12 mouse cellular contexts compared by ENCODE assay signal in genomic region chr5:36562791-36563445, GRCm38 (mm10). TPM values are rescaled to one million over a fixed set of nuclear protein-coding genes. Genes with fewer than 3 reads are reported as not detected.
A peak's percentile ranks its signal among the peaks of the same experiment; 100 is the strongest.
DNase-seq lines count a peak whose midpoint lies in the region; ATAC-seq and TF ChIP-seq lines count a peak whose summit lies in the region.
"Had no signal": no experiment of that assay in that cellular context is flagged by ENCODE, and none has a peak within 500 bp of the region (broad histone marks: within the 10 kb centered on the region; RNA-seq: fewer than 3 reads in every experiment).

No protein-coding gene starts in this region.

- no peaks in the 10 kb centered on the region for H3K27me3 ChIP-seq in liver, embryonic 12.5 days (replicated peaks)
- no peaks in the 10 kb centered on the region for H3K27me3 ChIP-seq in small intestine, adult 2 months (ENCODE audit: control insufficient read depth, insufficient read depth, low read length)
- no peaks in the 10 kb centered on the region for H3K27me3 ChIP-seq in hindbrain, embryonic 12.5 days
- H3K27me3 ChIP-seq: embryonic facial prominence, embryonic 15.5 days had no signal

- H3K4me2 ChIP-seq in liver, embryonic 12.5 days, result no peak overlapping the region; the same call in 1 of the 2 replicates
- no peak overlapping the region for H3K4me2 ChIP-seq in hindbrain, embryonic 12.5 days (replicated peaks)
- H3K4me2 ChIP-seq: embryonic facial prominence, embryonic 15.5 days; lung, embryonic 14.5 days had no signal

- peak; percentile 16; the same call in 1 of the 2 replicates for ATAC-seq in liver, embryonic 12.5 days
- no peak for ATAC-seq in hindbrain, embryonic 12.5 days (ENCODE audit: low FRiP score)

- H3K9ac ChIP-seq in liver, embryonic 12.5 days, result no peak overlapping the region
- H3K9ac ChIP-seq in hindbrain, embryonic 12.5 days, result no peak overlapping the region
- H3K9ac ChIP-seq: embryonic facial prominence, embryonic 15.5 days; lung, embryonic 14.5 days had no signal

- TF ChIP-seq POLR2A in small intestine, adult 2 months (IDR thresholded peaks at IDR 0.05; ENCODE audit: low read depth, low read length), result no peak

- TF ChIP-seq CTCF in small intestine, adult 2 months (IDR thresholded peaks at IDR 0.05; ENCODE audit: extremely low read depth, insufficient read length, insufficient replicate concordance, low read depth, low read length), result no peak

- H3K9me3 ChIP-seq in liver, embryonic 12.5 days (replicated peaks), result no peaks in the 10 kb centered on the region
- H3K9me3 ChIP-seq in hindbrain, embryonic 12.5 days (replicated peaks), result no peaks in the 10 kb centered on the region
- H3K9me3 ChIP-seq: embryonic facial prominence, embryonic 15.5 days had no signal

- H3K4me3 ChIP-seq in liver, embryonic 12.5 days, result no peak overlapping the region
- H3K4me3 ChIP-seq in small intestine, adult 2 months (ENCODE audit: low read depth, low read length), result no peak overlapping the region
- no peak overlapping the region for H3K4me3 ChIP-seq in hindbrain, embryonic 12.5 days
- H3K4me3 ChIP-seq: embryonic facial prominence, embryonic 15.5 days had no signal

- 46% methylated on average over 10 of the region's 10 CpGs for WGBS in liver, embryonic 12.5 days (ENCODE audit: insufficient replicate concordance)
- WGBS in small intestine, adult 2 months, result 82% methylated on average over 10 of the region's 10 CpGs
- 90% methylated on average over 10 of the region's 10 CpGs for WGBS in hindbrain, embryonic 12.5 days

- DNase-seq in heart, adult 9 months (ENCODE audit: low spot score in 2 of 2), result peak; percentile 53 to 74
- no peak for DNase-seq in heart, postnatal 14 days
- DNase-seq in T-cell, adult 2 months (ENCODE audit: low spot score), result peak; percentile 29
- DNase-seq in urinary bladder, adult 2 months (ENCODE audit: low spot score), result no peak
- DNase-seq in Muller cell, postnatal 12 days (ENCODE audit: inconsistent ontology term), result no peak
- DNase-seq: kidney, adult 9 months; lung, embryonic 14.5 days; right cerebral cortex, adult 18-20 months had no signal

- intact Hi-C loops in heart, postnatal 14 days (cut with DNase I), result no loop called here

- no peaks in the 10 kb centered on the region for H3K36me3 ChIP-seq in liver, embryonic 12.5 days
- peaks cover 8% of the 10 kb centered on the region for H3K36me3 ChIP-seq in small intestine, adult 2 months (ENCODE audit: control insufficient read depth, insufficient read depth, low read length)
- no peaks in the 10 kb centered on the region for H3K36me3 ChIP-seq in hindbrain, embryonic 12.5 days
- H3K36me3 ChIP-seq: embryonic facial prominence, embryonic 15.5 days had no signal

- H3K4me1 ChIP-seq in liver, embryonic 12.5 days, result peaks cover 71% of the 10 kb centered on the region
- peaks cover 38% of the 10 kb centered on the region for H3K4me1 ChIP-seq in small intestine, adult 2 months (ENCODE audit: control insufficient read depth, insufficient read depth, insufficient read length, low read length)
- peaks cover 3% of the 10 kb centered on the region; the same call in 1 of the 2 replicates for H3K4me1 ChIP-seq in hindbrain, embryonic 12.5 days

- H3K27ac ChIP-seq in liver, embryonic 12.5 days, result peak overlapping the region; percentile 52; the same call in 1 of the 2 replicates
- H3K27ac ChIP-seq in small intestine, adult 2 months (ENCODE audit: insufficient read depth, low read depth, low read length), result peak overlapping the region; percentile 32
- H3K27ac ChIP-seq in hindbrain, embryonic 12.5 days, result no peak overlapping the region
- H3K27ac ChIP-seq: embryonic facial prominence, embryonic 15.5 days had no signal

RNA-seq across cellular contexts. Expression of gene Tbc1d14, which starts 30.2 kb away (rescaled TPM):
- total RNA-seq in heart, postnatal 14 days (2021), result 10 to 100 TPM; 14.5 to 17.0 TPM
- 15.4 and 15.7 TPM in 2 replicates for polyA plus RNA-seq in liver, embryonic 12.5 days (2016; fragmentation: Nextera tagmentation; extraction: Ambion mirVana)
- polyA plus RNA-seq in small intestine, adult 2 months (2012; rRNA removed), result 21.1 and 21.7 TPM in 2 replicates
- polyA plus RNA-seq in urinary bladder, adult 2 months (2012; rRNA removed), result 22.2 and 22.5 TPM in 2 replicates
- 56.2 and 57.4 TPM in 2 replicates for polyA plus RNA-seq in hindbrain, embryonic 12.5 days (2016; fragmentation: Nextera tagmentation; extraction: Ambion mirVana)

Comparison
In these comparisons a context has a peak if more than half of its experiments do, and no peak if none do; other contexts are left out.
1. DNase-seq: peak in heart, adult 9 months (2 of 2) and T-cell, adult 2 months (single experiment); none in heart, postnatal 14 days (0 of 2), urinary bladder, adult 2 months (single experiment) and Muller cell, postnatal 12 days (single experiment).